Mouse (Mus musculus) stomach, embryonic 16.5 days (tissue): Measurements from ENCODE around the gene Rnf151. TPM values are rescaled to one million over a fixed set of nuclear protein-coding genes. Genes with fewer than 3 reads are reported as not detected.

Source experiments
- ATAC-seq: fragments of 200-750 bp; cut with Nextera tagmentation; 2 replicates; pipeline ENCODE4 v1.8.0; 2017; ENCODE audit warnings: moderate number of reproducible peaks, moderate TSS enrichment; ENCODE audit not compliant: insufficient read depth, low FRiP score
- H3K27ac ChIP-seq: fragments of 300-500 bp; sonication (generic); 2 replicates; pipeline ENCODE4 v1.5.1; 2014; ENCODE audit warnings: low read length
- H3K27me3 ChIP-seq: fragments of 300-500 bp; sonication (generic); 2 replicates; pipeline ENCODE4 v1.6.1; 2014; ENCODE audit warnings: low read length, control low read depth, mixed read lengths; ENCODE audit not compliant: control insufficient read depth, insufficient read depth
- H3K36me3 ChIP-seq: fragments of 300-500 bp; sonication (generic); 2 replicates; pipeline ENCODE4 v1.6.1; 2014; ENCODE audit warnings: low read length; ENCODE audit not compliant: control insufficient read depth, insufficient read depth
- H3K4me1 ChIP-seq: fragments of 300-500 bp; sonication (generic); 2 replicates; pipeline ENCODE4 v1.6.1; 2014; ENCODE audit warnings: low read length, control low read depth, mixed read lengths; ENCODE audit not compliant: control insufficient read depth, insufficient read depth
- H3K4me2 ChIP-seq: fragments of 300-500 bp; sonication (generic); 2 replicates; pipeline ENCODE4 v1.6.1; 2014; ENCODE audit warnings: low read depth, low read length, mixed read lengths
- H3K4me3 ChIP-seq: fragments of 300-500 bp; sonication (generic); replicated peaks from 2 replicates; pipeline ENCODE4 v1.5.1; 2014; ENCODE audit warnings: mild to moderate bottlenecking, low read length
- H3K9ac ChIP-seq: fragments of 300-500 bp; sonication (generic); 2 replicates; pipeline ENCODE4 v1.6.1; 2014; ENCODE audit warnings: low read length
- H3K9me3 ChIP-seq: fragments of 300-500 bp; sonication (generic); replicated peaks from 2 replicates; pipeline ENCODE4 v1.6.1; 2016; ENCODE audit warnings: low read length, control low read depth; ENCODE audit not compliant: control insufficient read depth
- WGBS: fragments of 180-500 bp; shearing (Covaris S2); extraction: QIAGEN DNeasy Blood & Tissue Kit; methylation state at CpG from one replicate; pipeline ENCODE4 v1.1.7; 2014; 5-methylcytosine and 5-hydroxymethylcytosine counted together
- polyA plus RNA-seq: library from polyadenylated mRNA; unstranded; fragments of >200 nt; fragmentation: Nextera tagmentation; extraction: Ambion mirVana; gene quantifications from 2 replicates; pipeline ENCODE4 v1.2.1, GENCODE M21; 2015

Gene Rnf151
- polyA plus RNA-seq, 1 experiment from 2014 or later, result 0.14 TPM

- no peak for ATAC-seq
- no peaks in the 10 kb centered on the region for H3K27me3 ChIP-seq
- H3K27ac ChIP-seq, result peak overlapping the region; percentile 59; the same call in 1 of the 2 replicates
- no peaks in the 10 kb centered on the region for H3K9me3 ChIP-seq
- H3K4me3 ChIP-seq, result no peak overlapping the region; the same call in 1 of the 2 replicates
- peaks cover 14% of the 10 kb centered on the region for H3K4me1 ChIP-seq
- peak overlapping the region; percentile 69; the same call in 1 of the 2 replicates for H3K4me2 ChIP-seq
- no peaks in the 10 kb centered on the region for H3K36me3 ChIP-seq
- peak overlapping the region; percentile 54; the same call in 1 of the 2 replicates for H3K9ac ChIP-seq
- WGBS, result 88% methylated on average over 7 of the region's 7 CpGs
Measured at GRCm38 (mm10) chr17:24735446-24735845, 17.6 kb upstream of the Rnf151 start.

DNA sequence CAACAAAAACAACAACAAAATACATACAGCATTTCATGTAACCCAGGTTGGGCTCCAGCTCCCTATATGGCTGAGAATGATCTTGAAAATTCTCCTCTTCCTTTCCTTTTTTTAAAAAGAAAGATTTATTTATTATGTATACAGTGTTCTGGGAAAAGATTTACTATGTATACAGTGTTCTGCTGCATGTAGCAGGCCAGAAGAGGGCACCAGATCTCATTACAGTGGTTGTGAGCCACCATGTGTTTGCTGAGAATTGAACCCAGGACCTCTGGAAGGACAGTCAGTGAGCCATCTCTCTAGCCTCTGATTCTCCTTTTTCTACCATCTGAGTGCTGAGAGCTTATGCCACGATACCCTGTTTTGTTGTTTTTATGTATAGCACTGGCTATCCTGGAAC lies 16.6 kb upstream of the Rnf151 start:
- WGBS, result 62% methylated on average over 1 of the region's 1 CpGs
- no peak for ATAC-seq
- H3K9me3 ChIP-seq, result no peaks in the 10 kb centered on the region
- no peak overlapping the region for H3K4me3 ChIP-seq
- H3K9ac ChIP-seq, result no peak overlapping the region
- peaks cover 14% of the 10 kb centered on the region for H3K4me1 ChIP-seq
- H3K36me3 ChIP-seq, result no peaks in the 10 kb centered on the region
- no peak overlapping the region for H3K4me2 ChIP-seq
- no peak overlapping the region for H3K27ac ChIP-seq
- no peaks in the 10 kb centered on the region for H3K27me3 ChIP-seq

- no peak for ATAC-seq
- H3K4me2 ChIP-seq, result no peak overlapping the region
- H3K9me3 ChIP-seq, result no peaks in the 10 kb centered on the region
- peaks cover 14% of the 10 kb centered on the region for H3K4me1 ChIP-seq
- no peak overlapping the region for H3K4me3 ChIP-seq
- WGBS, result 88% methylated on average over 21 of the region's 21 CpGs
- no peak overlapping the region for H3K9ac ChIP-seq
- H3K36me3 ChIP-seq, result no peaks in the 10 kb centered on the region
- no peak overlapping the region for H3K27ac ChIP-seq
- H3K27me3 ChIP-seq, result no peaks in the 10 kb centered on the region
Measured at GRCm38 (mm10) chr17:24733434-24734050, 15.7 kb upstream of the Rnf151 start.

GRCm38 (mm10) chr17:24732233-24732935 lies 14.5 kb upstream of the Rnf151 start:
- Histone ChIP-seq H3K36me3 (no peaks in the 10 kb centered on the region), H3K4me1 (peaks cover 10% of the 10 kb centered on the region), H3K9ac (peak overlapping the region; percentile 14; the same call in 1 of the 2 replicates), H3K27me3 (no peaks in the 10 kb centered on the region; the same call in 1 of the 2 replicates), H3K27ac (no peak overlapping the region), H3K4me3 (no peak overlapping the region), H3K4me2 (no peak overlapping the region), H3K9me3 (no peaks in the 10 kb centered on the region)
- no peak for ATAC-seq
- WGBS, result 75% methylated on average over 12 of the region's 12 CpGs

DNA sequence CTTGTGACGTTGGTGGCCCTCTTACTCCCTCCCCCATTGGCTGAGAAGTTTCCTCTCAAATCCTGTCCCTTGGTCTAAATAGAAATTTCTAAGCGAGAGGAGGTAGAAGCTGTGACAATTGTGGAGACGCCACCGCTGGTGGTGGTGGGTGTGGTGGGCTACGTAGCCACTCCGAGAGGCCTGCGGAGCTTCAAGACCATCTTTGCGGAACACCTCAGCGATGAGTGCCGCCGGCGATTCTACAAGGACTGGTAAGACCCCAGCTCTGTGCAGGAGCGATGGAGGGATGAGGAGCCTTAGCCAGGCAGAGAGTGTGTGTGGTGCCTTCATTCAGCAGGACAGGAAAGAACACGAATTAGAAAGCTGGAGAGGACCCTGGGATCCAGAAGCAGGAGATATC lies 12.9 kb upstream of the Rnf151 start:
- no peaks in the 10 kb centered on the region for H3K9me3 ChIP-seq
- WGBS, result 81% methylated on average over 14 of the region's 14 CpGs
- no peak overlapping the region for H3K4me2 ChIP-seq
- H3K27me3 ChIP-seq, result no peaks in the 10 kb centered on the region; the same call in 1 of the 2 replicates
- no peak overlapping the region for H3K9ac ChIP-seq
- H3K27ac ChIP-seq, result no peak overlapping the region
- ATAC-seq, result no peak
- H3K4me3 ChIP-seq, result no peak overlapping the region
- peaks cover 2% of the 10 kb centered on the region for H3K4me1 ChIP-seq
- no peaks in the 10 kb centered on the region for H3K36me3 ChIP-seq

DNA sequence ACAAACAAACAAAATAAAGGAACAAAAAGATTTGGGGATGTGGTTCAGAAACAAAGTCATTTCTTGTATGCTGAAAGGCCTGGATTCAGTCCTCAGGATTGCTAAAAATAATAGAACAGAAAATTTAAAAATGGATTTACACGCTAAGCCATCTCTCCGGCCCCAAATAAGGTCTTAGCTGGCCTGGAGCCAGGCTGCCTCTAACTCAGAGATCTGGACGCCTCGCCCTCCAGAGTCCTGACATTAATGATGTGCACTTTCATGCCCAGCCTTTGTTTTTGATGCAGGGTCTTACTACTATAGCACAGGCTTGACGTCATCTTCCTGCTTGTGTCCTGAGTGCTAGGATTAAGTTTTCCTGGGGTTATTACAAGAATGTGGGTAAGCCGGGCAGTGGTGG lies 11.2 kb upstream of the Rnf151 start:
- Histone ChIP-seq H3K4me1 (no peaks in the 10 kb centered on the region), H3K9me3 (no peaks in the 10 kb centered on the region), H3K27me3 (no peaks in the 10 kb centered on the region; the same call in 1 of the 2 replicates), H3K4me3 (no peak overlapping the region), H3K36me3 (no peaks in the 10 kb centered on the region), H3K9ac (no peak overlapping the region), H3K4me2 (no peak overlapping the region), H3K27ac (no peak overlapping the region)
- 58% methylated on average over 6 of the region's 6 CpGs for WGBS
- ATAC-seq, result no peak

DNA sequence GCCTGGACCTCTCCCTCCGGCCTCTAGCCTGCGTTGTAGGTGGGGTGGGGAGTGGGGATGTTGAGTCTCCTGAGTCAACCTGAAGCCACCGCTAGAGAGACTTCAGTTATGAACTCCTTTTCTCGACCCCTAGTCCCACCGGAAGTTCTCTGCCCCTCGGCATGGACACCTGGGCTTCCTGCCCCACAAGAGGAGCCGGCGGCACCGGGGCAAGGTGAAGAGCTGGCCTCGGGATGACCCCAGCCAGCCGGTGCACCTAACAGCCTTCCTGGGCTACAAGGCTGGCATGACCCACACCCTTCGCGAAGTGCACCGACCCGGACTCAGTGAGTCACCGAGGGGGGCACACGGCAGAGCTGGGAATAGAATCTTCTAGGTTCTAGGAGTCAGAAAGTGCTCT lies 10.3 kb upstream of the Rnf151 start:
- H3K9ac ChIP-seq, result no peak overlapping the region
- no peak for ATAC-seq
- no peak overlapping the region for H3K4me2 ChIP-seq
- whole genome bisulfite sequencing, result 69% methylated on average over 17 of the region's 17 CpGs
- no peak overlapping the region for H3K4me3 ChIP-seq
- no peaks in the 10 kb centered on the region for H3K36me3 ChIP-seq
- H3K4me1 ChIP-seq, result peaks cover 2% of the 10 kb centered on the region; the same call in 1 of the 2 replicates
- no peak overlapping the region for H3K27ac ChIP-seq
- H3K9me3 ChIP-seq, result no peaks in the 10 kb centered on the region
- H3K27me3 ChIP-seq, result no peaks in the 10 kb centered on the region; the same call in 1 of the 2 replicates

DNA sequence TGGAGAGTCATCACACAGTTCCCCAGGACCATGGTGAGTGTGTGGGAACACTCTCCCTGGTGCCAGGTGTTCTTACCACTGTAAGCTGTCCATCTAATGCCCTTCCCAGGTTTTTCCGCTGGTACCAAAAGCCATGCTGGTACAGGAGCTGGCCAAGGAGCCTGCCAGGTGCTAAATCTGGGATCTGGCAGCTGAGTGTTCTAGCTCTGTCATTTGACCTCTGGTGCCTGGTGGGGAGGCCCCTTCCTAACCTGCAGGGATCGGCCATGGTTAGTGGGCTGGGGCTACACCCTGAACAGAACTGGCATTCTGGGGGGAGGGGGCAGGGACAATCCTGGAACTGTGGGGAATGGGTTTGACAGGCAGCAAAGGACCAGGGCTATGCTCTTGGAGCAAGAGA lies 9.8 kb upstream of the Rnf151 start, which contains the start of gene Rpl3l:
Gene Rpl3l, plus strand, starts transcription at position 203 of the 400 bp plus-strand sequence.
- H3K27me3 ChIP-seq, result no peaks in the 10 kb centered on the region; the same call in 1 of the 2 replicates
- H3K36me3 ChIP-seq, result no peaks in the 10 kb centered on the region
- peaks cover 6% of the 10 kb centered on the region; the same call in 1 of the 2 replicates for H3K4me1 ChIP-seq
- no peak within 1 kb of the TSS for H3K4me3 ChIP-seq
- H3K4me2 ChIP-seq, result no peak within 1 kb of the TSS
- no peak within 1 kb of the TSS for H3K27ac ChIP-seq
- 63% methylated on average over 2 of the region's 2 CpGs for WGBS
- no peak for ATAC-seq
- H3K9me3 ChIP-seq, result no peaks in the 10 kb centered on the region
- no peak within 1 kb of the TSS for H3K9ac ChIP-seq

DNA sequence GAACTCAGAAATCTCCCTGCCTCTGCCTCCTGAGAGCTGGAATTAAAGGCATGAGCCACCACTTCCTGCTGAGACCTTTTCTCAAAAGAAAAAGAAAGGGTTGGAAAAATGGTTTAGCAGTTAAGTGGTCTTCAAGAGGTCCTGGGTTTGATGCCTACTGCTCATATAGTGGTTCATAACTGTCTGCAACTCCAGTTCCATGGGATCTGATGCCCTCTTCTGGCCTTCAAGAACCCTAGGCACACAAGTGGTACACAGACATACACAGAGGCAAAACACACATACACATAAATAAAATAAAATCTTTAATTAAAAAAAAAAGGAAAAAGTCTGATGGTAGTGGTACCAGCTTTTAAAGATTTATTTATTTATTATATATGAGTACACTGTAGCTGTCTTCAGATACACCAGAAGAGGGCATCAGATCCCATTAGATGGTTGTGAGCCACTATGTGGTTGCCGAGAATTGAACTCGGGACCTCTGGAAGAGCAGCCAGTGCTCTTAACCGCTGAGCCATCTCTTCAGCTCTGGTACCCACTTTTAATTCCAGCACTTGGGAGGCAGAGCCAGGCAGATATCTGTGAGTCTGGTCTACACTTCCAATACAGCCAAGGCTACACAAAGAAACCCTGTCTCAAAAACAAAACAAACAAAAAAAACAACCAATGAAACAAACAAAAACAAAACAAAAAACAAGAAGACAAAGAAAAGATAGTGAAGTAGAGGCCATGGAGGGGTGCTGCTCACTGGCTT lies 8.0 kb upstream of the Rnf151 start:
- Histone ChIP-seq H3K4me2 (no peak overlapping the region), H3K4me3 (no peak overlapping the region), H3K27me3 (no peaks in the 10 kb centered on the region; the same call in 1 of the 2 replicates), H3K36me3 (no peaks in the 10 kb centered on the region), H3K27ac (no peak overlapping the region), H3K9me3 (no peaks in the 10 kb centered on the region), H3K4me1 (peaks cover 19% of the 10 kb centered on the region), H3K9ac (no peak overlapping the region)
- ATAC-seq, result no peak
- WGBS, result 70% methylated on average over 3 of the region's 3 CpGs
